ENCODE assay signal across 8 mouse cellular contexts in genomic region chr10:5805731-5806307, GRCm38 (mm10). TPM values are rescaled to one million over a fixed set of nuclear protein-coding genes. Genes with fewer than 3 reads are reported as not detected.
DNase-seq lines count a peak whose midpoint lies in the region; ATAC-seq and TF ChIP-seq lines count a peak whose summit lies in the region.

No protein-coding gene starts in this region.

- 1% methylated on average over 42 of the region's 43 CpGs for WGBS in forebrain, postnatal 0 days
- under 1% methylated on average over 43 of the region's 43 CpGs for WGBS in lung, embryonic 14.5 days

- H3K4me3 ChIP-seq in forebrain, postnatal 0 days (ENCODE audit: low read depth, low read length) = peak overlapping the region; percentile 68
- H3K4me3 ChIP-seq in layer of hippocampus, adult 2 months = peak overlapping the region; percentile 87
- peak overlapping the region; percentile 80 for H3K4me3 ChIP-seq in lung, embryonic 14.5 days (ENCODE audit: low read depth, low read length)

- no peak; the same call in 1 of the 2 replicates for TF ChIP-seq CTCF in forebrain, postnatal 0 days (IDR thresholded peaks at IDR 0.05; ENCODE audit: low read depth)
- no peak for TF ChIP-seq CTCF in layer of hippocampus, adult 2 months (conservative IDR thresholded peaks at IDR 0.05)
- TF ChIP-seq CTCF in lung, embryonic 14.5 days (IDR thresholded peaks at IDR 0.05; ENCODE audit: low read depth) = no peak

- H3K9ac ChIP-seq in forebrain, postnatal 0 days = peak overlapping the region; percentile 46
- H3K9ac ChIP-seq in lung, embryonic 14.5 days = peak overlapping the region; percentile 58

- H3K36me3 ChIP-seq in forebrain, postnatal 0 days (ENCODE audit: insufficient read depth) = peaks cover 4% of the 10 kb centered on the region; the same call in 1 of the 2 replicates
- H3K36me3 ChIP-seq in lung, embryonic 14.5 days (ENCODE audit: insufficient read depth) = peaks cover 21% of the 10 kb centered on the region

- peak overlapping the region; percentile 86 for H3K27ac ChIP-seq in forebrain, postnatal 0 days (ENCODE audit: low read depth, low read length)
- peak overlapping the region; percentile 82 for H3K27ac ChIP-seq in layer of hippocampus, adult 2 months
- H3K27ac ChIP-seq in lung, embryonic 14.5 days (ENCODE audit: low read depth) = peak overlapping the region; percentile 89

- H3K4me1 ChIP-seq in forebrain, postnatal 0 days (ENCODE audit: insufficient read depth) = peaks cover 5% of the 10 kb centered on the region; the same call in 1 of the 2 replicates
- 0 out of 2 replicates have a peak, but pooled peaks cover 2% of the 10 kb centered on the region for H3K4me1 ChIP-seq in lung, embryonic 14.5 days (ENCODE audit: insufficient read depth)

- peak; percentile 95 for ATAC-seq in forebrain, postnatal 0 days
- ATAC-seq in lung, embryonic 14.5 days (ENCODE audit: insufficient read depth) = peak; percentile 94
- peak; percentile 81 for ATAC-seq in neutrophil, adult 5-6 weeks (ENCODE audit: extremely low read depth, insufficient number of reproducible peaks, low FRiP score, poor library complexity, severe bottlenecking)

- no peaks in the 10 kb centered on the region for H3K9me3 ChIP-seq in forebrain, postnatal 0 days (ENCODE audit: low read length)
- H3K9me3 ChIP-seq in lung, embryonic 14.5 days (ENCODE audit: low read depth, low read length) = no peaks in the 10 kb centered on the region

- peak overlapping the region; percentile 98 for H3K4me2 ChIP-seq in forebrain, postnatal 0 days (ENCODE audit: low read depth)
- peak overlapping the region; percentile 66 for H3K4me2 ChIP-seq in lung, embryonic 14.5 days

- H3K27me3 ChIP-seq in forebrain, postnatal 0 days (ENCODE audit: insufficient read depth, low read length) = no peaks in the 10 kb centered on the region
- H3K27me3 ChIP-seq in lung, embryonic 14.5 days (ENCODE audit: insufficient read depth, low read length) = no peaks in the 10 kb centered on the region

- peak; percentile 99 for DNase-seq in Muller cell, postnatal 12 days (ENCODE audit: inconsistent ontology term)
- DNase-seq in cerebellum, adult 8-10 months = peak; percentile 94
- DNase-seq in forebrain, postnatal 0 days = peak; percentile 99
- peak; percentile 98 for DNase-seq in heart, postnatal 4 days
- DNase-seq in layer of hippocampus, adult 2 months (ENCODE audit: low spot score in 2 of 2) = peak; percentile 96
- DNase-seq in lung, embryonic 14.5 days = peak; percentile 98
- DNase-seq in thymus, adult 18-20 months = peak; percentile 95

RNA-seq across cellular contexts. Expression of gene Fbxo5, which starts 0.4 kb away (rescaled TPM):
- total RNA-seq in forebrain, postnatal 0 days (2014; rRNA removed) = 3.7 and 7.8 TPM in 2 replicates
- 6.2 and 8.9 TPM in 2 replicates for polyA plus RNA-seq in forebrain, postnatal 0 days (2015; fragmentation: Nextera tagmentation; extraction: Ambion mirVana)
- total RNA-seq in heart, postnatal 4 days (2021) = 10 to 100 TPM; 15.3 to 16.1 TPM
- total RNA-seq in layer of hippocampus, adult 2 months (2021) = 1 to 10 TPM in 1 of 2 experiments, under 1 TPM in 1; 0.83 to 1.1 TPM
- polyA plus RNA-seq in lung, embryonic 14.5 days (2014; fragmentation: Nextera tagmentation; extraction: Ambion mirVana) = 90.7 and 91.0 TPM in 2 replicates
- total RNA-seq in neutrophil, adult 5-6 weeks (2017) = 6.1 and 7.8 TPM in 2 replicates

RNA-seq across cellular contexts. Expression of gene Mtrf1l, which starts 17.9 kb away (rescaled TPM):
- 11.5 and 13.4 TPM in 2 replicates for total RNA-seq in forebrain, postnatal 0 days (2014; rRNA removed)
- polyA plus RNA-seq in forebrain, postnatal 0 days (2015; fragmentation: Nextera tagmentation; extraction: Ambion mirVana) = 6.6 TPM in 2 replicates
- total RNA-seq in heart, postnatal 4 days (2021) = 10 to 100 TPM in 1 of 2 experiments, 1 to 10 TPM in 1; 7.9 to 10.9 TPM
- 10 to 100 TPM; 10.6 to 12.0 TPM for total RNA-seq in layer of hippocampus, adult 2 months (2021)
- polyA plus RNA-seq in lung, embryonic 14.5 days (2014; fragmentation: Nextera tagmentation; extraction: Ambion mirVana) = 17.8 and 19.0 TPM in 2 replicates
- total RNA-seq in neutrophil, adult 5-6 weeks (2017) = 27.7 and 31.0 TPM in 2 replicates

Comparison
In these comparisons a context has a peak if more than half of its experiments do, and no peak if none do; other contexts are left out.
1. Peak in every context shown above with its lines: DNase-seq, ATAC-seq, H3K4me3 ChIP-seq and H3K27ac ChIP-seq.